Mouse (Mus musculus): Measurements from ENCODE around the gene Spx. TPM values are rescaled to one million over a fixed set of nuclear protein-coding genes. Genes with fewer than 3 reads are reported as not detected.

Gene Spx
- polyA plus RNA-seq (2012), result not detected in 2 replicates

DNA sequence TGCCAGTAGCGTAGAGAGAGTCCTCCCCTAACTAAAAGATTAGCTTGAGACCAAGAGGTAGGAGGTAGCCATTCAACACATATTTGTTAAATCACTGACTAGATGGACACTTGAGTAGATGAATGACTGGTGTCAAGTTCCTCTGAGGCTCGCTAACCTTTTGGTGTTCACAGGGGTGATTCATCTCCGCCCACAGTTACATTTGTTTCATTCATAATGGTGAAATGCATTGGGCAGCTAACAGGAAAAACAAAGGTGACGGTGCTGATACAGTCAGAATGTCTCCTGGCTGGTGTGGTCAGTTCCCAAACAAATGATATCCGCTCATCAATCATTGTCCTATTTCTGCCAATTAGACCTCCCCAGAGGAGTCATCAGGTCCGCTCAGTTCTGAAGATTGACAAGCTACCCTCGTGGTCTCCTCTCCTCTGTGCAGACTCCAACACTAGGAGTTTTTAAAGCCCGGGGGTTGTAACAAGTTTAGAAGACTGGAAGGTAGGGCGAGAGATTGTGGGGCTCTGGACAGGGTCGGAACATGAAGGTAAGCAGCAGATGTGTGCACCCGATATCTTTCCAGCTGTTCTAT, at the start of gene Spx:
TSS of gene Spx (plus strand) at position 536 of the 586 bp plus-strand sequence.
- TF ChIP-seq GATA1 (IDR thresholded peaks at IDR 0.05; ENCODE audit: low read length), result no peak

- TF ChIP-seq GATA1 (IDR thresholded peaks at IDR 0.05; ENCODE audit: low read length), result no peak
Observed at GRCm38 (mm10) chr6:142365742-142366472, 47.3 kb upstream of the Spx start.

DNA sequence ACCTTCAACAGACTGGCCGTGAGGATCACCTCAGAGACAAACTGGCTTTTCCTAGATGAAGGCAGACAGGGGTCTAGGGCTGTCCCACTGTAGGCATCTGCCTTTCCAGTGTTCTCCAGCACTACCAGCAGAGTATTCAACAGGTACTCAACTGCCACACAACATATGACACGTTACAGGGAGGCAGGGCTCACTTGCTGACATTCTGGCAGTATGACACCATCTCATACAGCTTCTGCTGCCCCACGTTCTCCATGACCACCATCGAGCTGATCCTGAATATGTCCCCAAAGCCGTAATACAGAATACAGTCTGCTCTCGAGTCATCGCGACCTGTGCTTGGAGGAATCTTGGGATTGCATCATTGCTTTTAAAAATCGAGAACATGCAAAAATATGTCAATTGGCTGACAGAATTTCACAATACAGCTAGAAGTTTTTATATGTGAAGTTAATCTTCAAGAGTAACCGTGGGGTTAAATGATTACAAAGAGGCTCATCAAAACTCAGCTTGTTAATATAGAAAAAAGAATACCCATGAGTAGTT, 46.7 kb upstream of the Spx start:
- TF ChIP-seq GATA1 (IDR thresholded peaks at IDR 0.05; ENCODE audit: low read length), result no peak

- TF ChIP-seq GATA1 (IDR thresholded peaks at IDR 0.05; ENCODE audit: low read length), result no peak
Observed at GRCm38 (mm10) chr6:142367565-142367964, 45.7 kb upstream of the Spx start.

DNA sequence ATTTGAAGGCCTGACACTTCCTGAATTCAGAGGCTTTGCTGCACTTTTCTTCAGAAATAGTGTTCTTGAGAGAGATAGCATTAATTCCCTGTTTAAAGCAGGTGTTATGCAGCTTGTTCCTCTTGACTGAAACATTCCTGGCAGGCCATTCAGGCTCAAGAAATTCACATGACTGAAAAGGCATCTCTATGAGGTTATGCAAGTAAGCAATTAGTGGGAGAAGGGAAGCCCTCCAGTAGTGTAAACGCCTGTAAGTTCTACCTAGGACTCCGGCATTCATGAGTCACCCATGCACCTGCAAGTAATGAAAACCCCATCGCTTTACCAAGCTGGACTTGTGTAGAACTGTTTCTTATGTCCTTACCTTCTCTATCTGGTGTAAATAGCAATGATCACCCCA, 43.7 kb upstream of the Spx start:
- no peak for TF ChIP-seq GATA1 (IDR thresholded peaks at IDR 0.05; ENCODE audit: low read length)

- no peak for TF ChIP-seq GATA1 (IDR thresholded peaks at IDR 0.05; ENCODE audit: low read length)
Observed at GRCm38 (mm10) chr6:142377081-142377480, 36.2 kb upstream of the Spx start.

GRCm38 (mm10) chr6:142378576-142379330, 34.5 kb upstream of the Spx start:
- TF ChIP-seq GATA1 (IDR thresholded peaks at IDR 0.05; ENCODE audit: low read length), result no peak

- TF ChIP-seq GATA1 (IDR thresholded peaks at IDR 0.05; ENCODE audit: low read length), result no peak
Observed at GRCm38 (mm10) chr6:142379961-142380360, 33.3 kb upstream of the Spx start.

GRCm38 (mm10) chr6:142381615-142382014, 31.6 kb upstream of the Spx start:
- no peak for TF ChIP-seq GATA1 (IDR thresholded peaks at IDR 0.05; ENCODE audit: low read length)

DNA sequence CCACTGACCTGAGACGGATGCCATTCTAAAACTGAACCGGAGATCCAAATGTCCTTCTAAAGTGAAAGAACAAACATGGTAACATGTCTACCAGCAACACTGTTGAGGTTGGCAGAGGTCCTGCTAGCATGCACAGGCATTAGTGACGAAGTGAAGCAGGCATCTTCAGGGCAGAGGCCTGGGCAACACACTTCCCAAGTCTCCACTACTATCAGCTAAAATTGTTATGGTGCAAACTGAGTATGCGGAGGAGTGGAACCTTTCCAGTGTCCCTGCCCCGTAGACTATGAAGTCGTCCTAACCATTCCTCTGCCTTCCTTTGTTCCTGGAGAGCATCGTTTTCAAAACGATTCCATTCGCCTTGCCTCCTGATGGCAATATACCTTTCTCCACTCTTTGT, 28.7 kb upstream of the Spx start:
- no peak for TF ChIP-seq GATA1 (IDR thresholded peaks at IDR 0.05; ENCODE audit: low read length)

GRCm38 (mm10) chr6:142386285-142387010, 26.8 kb upstream of the Spx start:
- TF ChIP-seq GATA1 (IDR thresholded peaks at IDR 0.05; ENCODE audit: low read length), result no peak

DNA sequence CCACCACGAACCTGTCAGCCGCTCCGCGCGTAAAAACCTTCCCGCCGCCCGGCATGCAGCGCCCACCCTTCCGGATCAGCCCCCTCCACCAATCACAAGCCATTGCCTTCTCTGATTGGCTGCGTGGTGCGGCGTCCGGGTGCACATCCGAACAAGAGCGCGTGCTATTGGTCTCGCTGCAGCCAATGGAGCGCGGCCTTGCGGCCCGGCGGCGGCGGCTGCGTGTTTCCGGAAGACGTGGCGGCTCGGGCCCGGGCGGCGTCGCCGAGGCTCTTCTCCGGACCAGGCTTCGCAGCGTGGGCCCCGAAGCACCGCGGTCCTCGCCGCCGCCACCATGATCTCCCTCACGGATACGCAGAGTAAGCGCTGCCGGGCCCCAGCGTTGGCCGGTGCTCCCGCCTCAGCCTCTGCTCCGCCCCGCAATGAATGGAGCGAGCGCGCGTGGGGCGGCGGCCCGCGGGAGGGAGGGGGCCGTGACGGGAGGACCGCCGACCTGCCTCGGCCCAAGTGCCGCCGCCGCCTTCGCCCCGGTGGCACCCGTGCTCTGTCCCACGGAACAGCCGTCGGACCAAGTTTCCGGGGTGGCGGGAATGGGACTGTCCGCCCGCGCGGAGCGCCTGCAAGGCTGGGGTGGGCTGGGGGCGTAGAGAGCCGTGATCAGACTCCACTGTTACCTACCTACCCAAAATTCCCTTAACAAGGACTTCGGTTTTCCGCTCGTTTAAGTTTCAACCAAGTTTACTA, 26.1 kb upstream of the Spx start, which contains the start of the genes Recql and Golt1b:
TSS of gene Recql (minus strand) at position 77 of the 744 bp plus-strand sequence.
TSS of gene Golt1b (plus strand) at position 211 of the 744 bp plus-strand sequence.
- no peak for TF ChIP-seq GATA1 (IDR thresholded peaks at IDR 0.05; ENCODE audit: low read length)

GRCm38 (mm10) chr6:142387755-142388271, 25.4 kb upstream of the Spx start:
- TF ChIP-seq GATA1 (IDR thresholded peaks at IDR 0.05; ENCODE audit: low read length), result no peak

DNA sequence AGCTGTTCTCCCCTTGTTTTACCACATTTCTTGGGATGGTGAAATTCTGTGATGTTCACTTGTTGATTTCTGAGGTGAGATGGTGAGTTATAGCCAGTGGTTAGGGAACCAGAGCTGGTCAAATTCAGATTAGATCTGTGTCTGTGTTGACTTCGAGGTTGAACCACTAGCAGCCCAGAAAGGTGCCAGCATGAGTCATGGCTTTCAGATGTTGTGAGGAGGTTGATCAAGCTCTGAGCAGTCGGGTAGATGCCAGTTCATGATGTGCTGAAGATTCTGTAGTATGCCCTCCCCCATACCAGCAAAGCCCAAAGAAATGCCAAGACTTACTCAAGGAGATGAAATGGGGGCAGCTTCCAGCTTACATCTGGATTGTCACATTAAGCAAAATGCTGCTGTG, 24.1 kb upstream of the Spx start:
- no peak for TF ChIP-seq GATA1 (IDR thresholded peaks at IDR 0.05; ENCODE audit: low read length)

All from G1E-ER4 (cell line).